Mouse (Mus musculus) hindlimb bud, embryonic 11.5 days (tissue): Measurements from ENCODE around the gene Amotl1.

Experiments used
- DNase-seq: peaks from one replicate; pipeline ENCODE4 v3.0.0-alpha.2; 2012; ENCODE audit warnings: low read depth, low spot score; ENCODE audit errors: extremely low spot score

Amotl1 gene

GRCm38 (mm10) chr9:14559430-14559829 is 85.4 kb downstream of the Amotl1 start:
- no peak for DNase-seq

- no peak for DNase-seq
Observed at GRCm38 (mm10) chr9:14558332-14558731, 86.5 kb downstream of the Amotl1 start.

DNA sequence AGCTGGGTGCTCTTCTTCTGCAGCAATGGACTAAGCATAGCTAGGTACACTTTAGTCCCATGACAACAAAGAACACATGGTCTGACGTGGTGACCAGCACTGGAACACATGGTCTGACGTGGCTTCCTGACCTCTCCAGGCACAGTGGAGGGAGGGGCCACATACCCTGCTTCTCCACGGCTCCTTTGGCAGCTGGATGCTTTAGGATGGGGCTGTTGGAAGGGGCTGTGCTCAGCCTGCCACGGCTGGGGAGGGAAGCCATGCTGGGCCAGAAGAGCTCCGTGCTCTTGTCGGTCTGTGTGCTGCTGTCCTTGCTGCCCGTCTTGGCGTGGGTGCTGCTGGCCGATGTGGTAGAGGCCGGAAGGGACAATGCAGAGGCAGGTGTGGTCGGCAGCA is 96.5 kb downstream of the Amotl1 start:
- DNase-seq = no peak

DNA sequence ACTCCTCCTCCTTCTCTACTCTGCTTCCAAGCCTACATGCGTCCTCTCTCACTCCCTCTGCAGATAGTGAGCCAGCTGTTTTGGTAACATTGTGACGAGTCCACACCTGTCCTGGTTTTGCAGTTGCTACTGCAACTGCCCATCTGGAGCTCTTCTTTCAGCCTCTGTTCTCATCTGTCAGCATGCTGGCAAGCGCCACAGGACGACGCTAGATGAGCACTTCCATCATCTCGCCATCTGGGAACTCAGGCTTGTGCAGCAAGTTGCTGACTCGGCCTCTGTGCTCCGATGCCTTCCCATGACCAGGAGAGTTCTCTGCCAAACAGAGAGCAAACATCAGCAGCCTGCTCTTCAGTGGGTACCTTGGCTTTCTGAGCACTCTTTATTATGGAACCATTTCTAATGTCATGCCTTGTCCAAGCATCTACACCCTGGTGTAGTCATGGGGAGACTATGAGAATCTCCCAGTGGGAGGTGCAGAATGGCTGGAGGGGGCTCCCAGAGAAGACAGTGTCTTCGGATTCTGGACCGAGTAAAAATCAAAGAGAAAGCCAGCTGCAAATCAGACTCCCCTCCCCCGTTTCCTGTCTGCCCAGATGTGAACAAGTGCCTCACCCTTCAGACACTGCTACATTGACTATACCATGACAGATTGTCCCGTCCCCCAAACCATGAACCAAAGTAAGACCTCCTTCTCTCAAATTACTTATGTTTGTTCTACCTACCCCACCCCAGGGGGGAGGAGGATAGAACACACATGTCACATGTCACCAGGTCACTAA is 97.1 kb downstream of the Amotl1 start:
- no peak for DNase-seq

- no peak for DNase-seq
Observed at GRCm38 (mm10) chr9:14544034-14544757, 100.7 kb downstream of the Amotl1 start.

- no peak for DNase-seq
Observed at GRCm38 (mm10) chr9:14534833-14535456, 109.9 kb downstream of the Amotl1 start.

DNA sequence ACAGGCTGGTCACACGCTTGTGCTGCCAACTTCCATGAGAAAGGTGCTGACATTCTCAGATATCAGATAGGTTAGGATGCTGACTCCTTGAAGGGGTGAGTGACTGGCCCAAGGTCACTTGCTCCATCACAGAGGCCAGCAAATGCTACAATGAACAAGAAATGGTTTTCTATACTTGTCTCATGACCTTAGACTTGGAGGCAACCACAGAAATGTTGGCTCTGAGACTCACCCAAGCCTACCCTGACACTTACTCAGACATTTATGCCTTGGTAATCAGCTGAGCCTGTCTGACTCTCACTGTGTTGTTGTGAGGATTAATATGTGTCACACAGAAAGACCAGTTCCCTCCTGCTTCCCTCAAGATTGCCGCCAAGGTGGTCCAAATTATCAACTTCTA is 111.2 kb downstream of the Amotl1 start:
- no peak for DNase-seq

GRCm38 (mm10) chr9:14532283-14532682 is 112.6 kb downstream of the Amotl1 start:
- DNase-seq = no peak

DNA sequence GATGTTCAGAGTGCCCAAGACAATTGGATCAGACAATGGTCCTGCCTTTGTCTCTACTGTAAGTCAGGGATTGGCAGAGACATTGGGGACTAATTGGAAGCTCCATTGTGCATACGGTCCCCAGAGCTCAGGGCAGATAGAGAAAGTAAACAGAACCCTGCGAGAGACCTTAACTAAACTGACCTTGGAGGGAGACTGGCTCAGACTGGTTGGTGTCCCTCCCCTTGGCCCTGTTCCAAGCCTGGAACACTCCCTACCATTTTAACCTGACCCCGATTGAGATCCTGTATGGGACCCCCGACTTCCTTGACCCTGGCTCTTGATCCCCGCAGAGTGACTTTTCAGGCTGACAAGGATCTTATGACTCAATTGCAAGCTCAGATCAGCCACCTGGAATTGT is 114.9 kb downstream of the Amotl1 start:
- no peak for DNase-seq

DNA sequence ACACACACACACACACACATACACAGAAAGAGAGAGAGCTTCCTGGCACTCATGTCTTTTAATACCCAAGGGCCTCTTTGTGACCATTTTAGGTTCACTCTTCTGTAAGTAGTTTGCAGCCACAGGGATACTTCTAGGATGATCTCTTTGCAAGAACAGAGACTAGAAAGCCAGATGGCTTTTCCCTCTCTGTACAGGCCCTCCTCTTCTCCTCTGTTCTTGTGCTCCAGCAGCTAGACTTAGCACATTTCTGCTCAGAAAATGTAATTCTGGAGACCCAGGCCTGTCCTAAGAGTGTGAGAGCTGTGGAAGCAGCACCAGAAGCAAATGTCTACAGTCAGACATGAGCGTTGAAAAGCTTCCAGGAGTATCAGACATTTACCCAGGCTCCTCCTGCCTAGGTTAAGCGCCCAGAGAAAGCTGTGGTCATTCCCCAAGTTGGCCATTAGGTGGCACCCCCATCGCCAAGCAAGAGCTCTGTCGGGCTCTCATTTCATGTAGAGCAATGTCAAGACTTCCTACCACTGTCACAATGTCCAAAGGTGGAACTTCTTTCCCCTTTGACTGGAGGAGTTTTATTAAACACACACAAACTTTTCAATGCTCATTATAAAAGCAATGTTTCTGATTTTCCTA is 121.3 kb downstream of the Amotl1 start:
- DNase-seq = peak; percentile 31

DNA sequence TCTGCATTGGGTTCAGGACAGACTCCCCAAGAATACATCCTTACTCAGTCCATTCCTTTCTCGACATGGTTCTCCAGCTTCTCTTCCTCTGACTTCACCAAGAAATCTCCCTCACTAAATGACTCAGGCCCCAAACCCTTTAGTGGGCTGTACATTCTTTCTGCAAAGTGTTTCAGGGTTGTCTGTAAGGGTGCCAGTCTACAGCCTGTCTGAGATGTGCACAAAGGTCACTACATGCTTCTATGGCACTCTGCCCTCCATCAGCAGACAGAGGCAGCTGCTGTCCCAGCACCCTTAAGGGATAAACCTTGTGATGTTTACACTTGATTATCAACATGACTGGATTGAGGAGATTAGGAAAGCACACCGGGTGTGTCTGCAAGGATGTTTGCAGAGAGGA is 123.2 kb downstream of the Amotl1 start:
- no peak for DNase-seq

DNA sequence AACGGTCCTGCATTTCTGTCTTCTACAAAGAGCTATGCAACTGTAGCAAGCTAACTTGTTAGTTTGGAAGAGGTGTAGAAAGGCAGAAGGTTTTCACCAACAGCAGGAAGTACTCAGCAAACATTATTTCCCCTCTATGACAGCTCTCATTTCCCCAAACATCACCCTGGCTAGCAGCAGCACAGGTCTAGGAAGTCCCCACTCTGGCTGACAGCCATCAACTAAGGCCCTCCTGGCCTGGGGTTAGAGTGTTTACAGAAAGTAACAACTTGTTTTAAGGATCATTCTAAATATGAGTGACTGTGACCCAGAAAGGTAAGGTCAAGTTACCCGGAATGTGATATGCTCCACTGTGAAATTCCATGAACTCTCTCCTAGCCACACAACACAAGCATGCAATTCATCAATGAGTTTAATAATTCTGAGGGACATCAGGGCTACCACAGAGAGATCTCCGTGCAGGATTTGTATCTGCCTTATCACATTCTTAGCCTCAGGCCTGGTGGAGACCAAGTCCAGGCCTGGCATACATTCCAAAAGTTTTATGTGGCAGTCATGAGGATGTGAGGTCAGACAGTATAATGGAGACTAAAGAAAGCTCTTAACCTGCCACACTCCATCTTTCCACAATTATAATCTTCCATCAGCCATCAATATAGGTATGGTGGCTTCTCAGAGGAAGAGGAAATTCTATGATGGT is 123.7 kb downstream of the Amotl1 start:
- DNase-seq = no peak

- no peak for DNase-seq
Observed at GRCm38 (mm10) chr9:14518105-14518504, 126.8 kb downstream of the Amotl1 start.

GRCm38 (mm10) chr9:14517296-14517695 is 127.6 kb downstream of the Amotl1 start:
- DNase-seq = no peak

DNA sequence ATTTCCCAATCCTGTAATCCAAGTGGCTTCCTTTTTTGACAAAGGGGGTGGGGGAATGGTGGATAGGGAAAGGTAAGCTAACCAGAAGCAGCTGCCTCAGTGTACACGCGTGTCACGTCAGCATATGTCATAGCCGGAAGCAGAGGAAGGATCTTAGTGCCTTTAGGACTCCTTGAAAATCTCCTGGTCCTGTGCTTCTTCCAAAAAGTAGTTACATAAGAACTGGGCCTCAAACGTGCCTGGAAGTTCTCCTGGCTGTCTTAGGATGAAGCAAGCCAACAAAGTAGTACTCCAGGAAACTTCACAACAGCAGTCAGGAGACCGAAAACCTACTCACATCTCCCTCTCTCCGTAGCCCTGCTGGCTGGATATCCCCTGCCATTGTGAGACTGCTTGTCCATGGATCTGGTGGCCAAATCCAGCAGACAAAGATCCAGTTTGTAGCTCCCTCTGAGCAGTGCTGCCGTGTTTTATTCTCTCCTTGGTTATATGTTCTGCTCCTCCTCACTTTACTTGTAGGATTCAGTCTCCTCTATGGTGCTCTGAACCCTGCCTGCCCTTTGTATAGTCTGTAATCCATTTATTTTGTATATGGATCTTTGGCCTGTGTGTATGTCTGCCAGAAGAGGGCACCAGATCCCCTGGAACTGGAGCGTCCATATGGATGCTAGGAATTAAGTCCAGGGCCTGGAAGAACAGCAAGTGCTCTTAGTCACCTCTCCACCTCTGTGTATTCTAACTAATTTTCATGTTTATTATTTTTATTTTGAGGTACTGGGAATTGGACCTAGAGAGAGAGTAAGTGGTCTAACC is 132.0 kb downstream of the Amotl1 start:
- DNase-seq = no peak

- no peak for DNase-seq
Observed at GRCm38 (mm10) chr9:14500916-14501424, 143.9 kb downstream of the Amotl1 start.

- DNase-seq = peak; percentile 94
Observed at GRCm38 (mm10) chr9:14500023-14500915, 144.6 kb downstream of the Amotl1 start, which contains the start of the genes Kdm4d and Cwc15. Gene Kdm4d (minus strand): TSS chr9:14500482. Gene Cwc15 (plus strand): TSS chr9:14500617.

GRCm38 (mm10) chr9:14498896-14499705 is 145.8 kb downstream of the Amotl1 start:
- no peak for DNase-seq
